Mouse (Mus musculus): ENCODE data around the gene Tnfsf13. TPM values are rescaled to one million over a fixed set of nuclear protein-coding genes. Genes with fewer than 3 reads are reported as not detected.
A peak's percentile ranks its signal among the peaks of the same experiment; 100 is the strongest.

Gene Tnfsf13
- polyA plus RNA-seq, 1 experiment = not detected

GRCm38 (mm10) chr11:69645860-69646259, 39.7 kb downstream of the Tnfsf13 start:
- Histone ChIP-seq H3K27me3 (ENCODE audit: control insufficient read depth) (no peaks in the 10 kb centered on the region), H3K36me3 (ENCODE audit: control insufficient read depth) (peaks cover 96% of the 10 kb centered on the region)
- no peak for TF ChIP-seq GATA1 (IDR thresholded peaks at IDR 0.05; ENCODE audit: low read length)
- no peak for TF ChIP-seq TAL1 (IDR thresholded peaks at IDR 0.05; ENCODE audit: low read length)

GRCm38 (mm10) chr11:69635471-69635870, 50.1 kb downstream of the Tnfsf13 start:
- Histone ChIP-seq H3K4me3 (replicated peaks) (no peak overlapping the region), H3K36me3 (ENCODE audit: control insufficient read depth) (peaks cover 38% of the 10 kb centered on the region), H3K9me3 (ENCODE audit: control insufficient read depth, low read length) (no peaks in the 10 kb centered on the region), H3K27me3 (ENCODE audit: control insufficient read depth) (no peaks in the 10 kb centered on the region), H3K4me1 (ENCODE audit: control insufficient read depth) (peaks cover 50% of the 10 kb centered on the region)
- TF ChIP-seq TAL1 (IDR thresholded peaks at IDR 0.05; ENCODE audit: low read length) (no peak), GATA1 (IDR thresholded peaks at IDR 0.05; ENCODE audit: low read length) (no peak)

More at GRCm38 (mm10) chr11:69645860-69646259, 39.7 kb downstream of the Tnfsf13 start:
- Histone ChIP-seq H3K4me3 (replicated peaks) (no peak overlapping the region), H3K9me3 (ENCODE audit: control insufficient read depth, low read length) (no peaks in the 10 kb centered on the region), H3K4me1 (ENCODE audit: control insufficient read depth) (peaks cover 3% of the 10 kb centered on the region)

GRCm38 (mm10) chr11:69633128-69633866, 52.3 kb downstream of the Tnfsf13 start:
- peaks cover 56% of the 10 kb centered on the region for H3K4me1 ChIP-seq (ENCODE audit: control insufficient read depth)
- H3K9me3 ChIP-seq (ENCODE audit: control insufficient read depth, low read length) = no peaks in the 10 kb centered on the region
- TF ChIP-seq GATA1 (IDR thresholded peaks at IDR 0.05; ENCODE audit: low read length) = no peak
- TF ChIP-seq TAL1 (IDR thresholded peaks at IDR 0.05; ENCODE audit: low read length) = no peak
- H3K36me3 ChIP-seq (ENCODE audit: control insufficient read depth) = peaks cover 21% of the 10 kb centered on the region
- peak overlapping the region; percentile 95 for H3K4me3 ChIP-seq (replicated peaks)
- H3K27me3 ChIP-seq (ENCODE audit: control insufficient read depth) = no peaks in the 10 kb centered on the region

Other genes with a start within 250 kb of the Tnfsf13 start
- 0.04 TPM in 1 of 2 replicates, not detected in the other for gene Dnah2, start 136.7 kb downstream of the Tnfsf13 start, polyA plus RNA-seq (2012)
- 0.15 and 0.20 TPM in 2 replicates for gene Efnb3, start 125.6 kb downstream of the Tnfsf13 start, polyA plus RNA-seq (2012)
- gene Wrap53, start 105.5 kb downstream of the Tnfsf13 start, polyA plus RNA-seq (2012) = 3.8 and 7.2 TPM in 2 replicates
- gene Trp53, start 105.4 kb downstream of the Tnfsf13 start, polyA plus RNA-seq (2012) = 4.1 and 4.3 TPM in 2 replicates
- gene Atp1b2, start 79.8 kb downstream of the Tnfsf13 start, polyA plus RNA-seq (2012) = 8.1 and 9.1 TPM in 2 replicates
- 0.02 TPM in 1 of 2 replicates, not detected in the other for gene Shbg, start 67.9 kb downstream of the Tnfsf13 start, polyA plus RNA-seq (2012)
- not detected in 2 replicates for gene Sat2, start 63.8 kb downstream of the Tnfsf13 start, polyA plus RNA-seq (2012)
- gene Fxr2, start 52.8 kb downstream of the Tnfsf13 start, polyA plus RNA-seq (2012) = 9.7 and 10.3 TPM in 2 replicates
- not detected in 2 replicates for gene Sox15, start 30.5 kb downstream of the Tnfsf13 start, polyA plus RNA-seq (2012)
- 3.9 and 4.3 TPM in 2 replicates for gene Mpdu1, start 23.1 kb downstream of the Tnfsf13 start, polyA plus RNA-seq (2012)
- gene Cd68, start 19.6 kb downstream of the Tnfsf13 start, polyA plus RNA-seq (2012) = 0.60 and 0.78 TPM in 2 replicates
- 27.9 and 30.9 TPM in 2 replicates for gene Eif4a1, start 13.4 kb downstream of the Tnfsf13 start, polyA plus RNA-seq (2012)
- 5.4 and 5.6 TPM in 2 replicates for gene Senp3, start 3.7 kb downstream of the Tnfsf13 start, polyA plus RNA-seq (2012)
- 0.02 TPM in 1 of 2 replicates, not detected in the other for gene Tnfsf12, start 10.1 kb upstream of the Tnfsf13 start, polyA plus RNA-seq (2012)
- gene Tnfsfm13, start 10.3 kb upstream of the Tnfsf13 start, polyA plus RNA-seq (2012) = not detected in 2 replicates
- 14.2 and 14.3 TPM in 2 replicates for gene Polr2a, start 72.9 kb upstream of the Tnfsf13 start, polyA plus RNA-seq (2012)
- gene Slc35g3, start 76.2 kb upstream of the Tnfsf13 start, polyA plus RNA-seq (2012) = not detected in 2 replicates
- gene Zbtb4, start 80.1 kb upstream of the Tnfsf13 start, polyA plus RNA-seq (2012) = 0.07 and 0.33 TPM in 2 replicates
- not detected in 2 replicates for gene Chrnb1, start 110.2 kb upstream of the Tnfsf13 start, polyA plus RNA-seq (2012)
- gene Fgf11, start 116.1 kb upstream of the Tnfsf13 start, polyA plus RNA-seq (2012) = 0.01 TPM in 1 of 2 replicates, not detected in the other
- 0.05 TPM in 1 of 2 replicates, not detected in the other for gene Tmem102, start 119.8 kb upstream of the Tnfsf13 start, polyA plus RNA-seq (2012)
- gene Gm39566, start 129.5 kb upstream of the Tnfsf13 start, polyA plus RNA-seq (2012) = not detected in 2 replicates
- gene Spem2, start 132.7 kb upstream of the Tnfsf13 start, polyA plus RNA-seq (2012) = not detected in 2 replicates
- gene Spem1, start 136.4 kb upstream of the Tnfsf13 start, polyA plus RNA-seq (2012) = not detected in 2 replicates
- gene Nlgn2, start 152.0 kb upstream of the Tnfsf13 start, polyA plus RNA-seq (2012) = 0.13 and 0.16 TPM in 2 replicates
- 204 and 212 TPM in 2 replicates for gene Tmem256, start 152.7 kb upstream of the Tnfsf13 start, polyA plus RNA-seq (2012)
- 3.6 and 4.4 TPM in 2 replicates for gene Plscr3, start 160.6 kb upstream of the Tnfsf13 start, polyA plus RNA-seq (2012)
- 0.94 and 1.1 TPM in 2 replicates for gene Tnk1, start 172.9 kb upstream of the Tnfsf13 start, polyA plus RNA-seq (2012)
- not detected in 2 replicates for gene Tmem95, start 192.2 kb upstream of the Tnfsf13 start, polyA plus RNA-seq (2012)
- 0.02 and 0.08 TPM in 2 replicates for gene Kctd11, start 195.6 kb upstream of the Tnfsf13 start, polyA plus RNA-seq (2012)
- gene Acap1, start 209.8 kb upstream of the Tnfsf13 start, polyA plus RNA-seq (2012) = 0.23 and 0.37 TPM in 2 replicates
- gene 2810408A11Rik, start 215.2 kb upstream of the Tnfsf13 start, polyA plus RNA-seq (2012) = 0.14 and 0.18 TPM in 2 replicates
- gene Neurl4, start 215.3 kb upstream of the Tnfsf13 start, polyA plus RNA-seq (2012) = 5.0 and 5.1 TPM in 2 replicates
- 90.4 and 109 TPM in 2 replicates for gene Gps2, start 228.1 kb upstream of the Tnfsf13 start, polyA plus RNA-seq (2012)
- gene Eif5a, start 236.2 kb upstream of the Tnfsf13 start, polyA plus RNA-seq (2012) = 295 and 310 TPM in 2 replicates